In the genomic region with DNA sequence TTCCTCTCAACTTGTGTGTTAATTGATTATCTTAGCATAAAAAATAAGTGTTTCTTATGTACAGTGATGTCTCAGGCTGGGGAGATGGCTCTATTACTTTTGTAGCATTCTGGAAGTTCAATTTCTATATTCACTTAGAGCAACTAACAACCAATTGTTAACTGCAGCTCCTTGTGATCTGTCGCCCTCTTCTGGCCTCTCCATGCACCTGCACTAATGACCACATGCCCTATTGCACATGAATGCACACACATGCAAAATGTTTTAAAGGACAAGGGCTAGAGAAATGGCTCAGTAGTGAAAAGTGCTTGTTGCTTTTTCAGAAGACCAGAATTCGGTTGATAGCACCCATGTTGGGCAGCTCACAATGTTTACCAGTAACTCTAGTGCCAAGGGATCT, we compare ENCODE assay signal across 13 mouse cellular contexts.
A peak's percentile ranks its signal among the peaks of the same experiment; 100 is the strongest.
DNase-seq lines count a peak whose midpoint lies in the region; ATAC-seq and TF ChIP-seq lines count a peak whose summit lies in the region.
"Had no signal": no experiment of that assay in that cellular context is flagged by ENCODE, and none has a peak within 500 bp of the region (broad histone marks: within the 10 kb centered on the region; RNA-seq: fewer than 3 reads in every experiment).

No protein-coding gene starts in this region.

- no peak for TF ChIP-seq EP300 in lung, postnatal 0 days (IDR thresholded peaks at IDR 0.05)

- intact Hi-C loops in gastrocnemius, adult 2 months (cut with DNase I) = no loop called here

- no peaks in the 10 kb centered on the region for H3K36me3 ChIP-seq in lung, postnatal 0 days (ENCODE audit: insufficient read depth, low read length)
- no peaks in the 10 kb centered on the region for H3K36me3 ChIP-seq in midbrain, postnatal 0 days (ENCODE audit: insufficient read depth, low read length)
- H3K36me3 ChIP-seq: intestine, embryonic 15.5 days; limb, embryonic 12.5 days had no signal

- no peaks in the 10 kb centered on the region for H3K4me1 ChIP-seq in lung, postnatal 0 days (ENCODE audit: insufficient read depth, low read depth, low read length)
- no peaks in the 10 kb centered on the region for H3K4me1 ChIP-seq in midbrain, postnatal 0 days (ENCODE audit: insufficient read depth, low read length)
- H3K4me1 ChIP-seq: intestine, embryonic 15.5 days; limb, embryonic 12.5 days had no signal

- no peak overlapping the region for H3K9ac ChIP-seq in lung, postnatal 0 days (replicated peaks; ENCODE audit: low read depth)
- H3K9ac ChIP-seq in midbrain, postnatal 0 days (replicated peaks; ENCODE audit: low read length, poor library complexity, severe bottlenecking) = no peak overlapping the region
- H3K9ac ChIP-seq: intestine, embryonic 15.5 days; limb, embryonic 12.5 days had no signal

- no peaks in the 10 kb centered on the region for H3K9me3 ChIP-seq in lung, postnatal 0 days (ENCODE audit: low read length)
- no peaks in the 10 kb centered on the region for H3K9me3 ChIP-seq in midbrain, postnatal 0 days (ENCODE audit: low read length)
- H3K9me3 ChIP-seq: intestine, embryonic 15.5 days; limb, embryonic 12.5 days had no signal

- no peaks in the 10 kb centered on the region for H3K27me3 ChIP-seq in lung, postnatal 0 days (replicated peaks; ENCODE audit: insufficient read depth, low read length)
- H3K27me3 ChIP-seq in midbrain, postnatal 0 days (ENCODE audit: insufficient read depth, low read length) = no peaks in the 10 kb centered on the region
- H3K27me3 ChIP-seq: intestine, embryonic 15.5 days; limb, embryonic 12.5 days had no signal

- no peak overlapping the region for H3K4me3 ChIP-seq in gastrocnemius, adult 2 months
- H3K4me3 ChIP-seq in lung, postnatal 0 days (ENCODE audit: low read depth, low read length) = no peak overlapping the region
- H3K4me3 ChIP-seq in midbrain, postnatal 0 days (ENCODE audit: low read depth, low read length) = no peak overlapping the region
- H3K4me3 ChIP-seq: heart, adult 2 months; intestine, embryonic 15.5 days; limb, embryonic 12.5 days had no signal

- ATAC-seq in lung, postnatal 0 days = no peak
- no peak for ATAC-seq in midbrain, postnatal 0 days (ENCODE audit: low FRiP score)
- ATAC-seq: intestine, embryonic 15.5 days had no signal

- no peak overlapping the region for H3K27ac ChIP-seq in gastrocnemius, adult 2 months
- no peak overlapping the region for H3K27ac ChIP-seq in lung, postnatal 0 days (ENCODE audit: low read length)
- no peak overlapping the region for H3K27ac ChIP-seq in midbrain, postnatal 0 days (ENCODE audit: low read depth, low read length)
- H3K27ac ChIP-seq: heart, adult 2 months; intestine, embryonic 15.5 days; limb, embryonic 12.5 days had no signal

- peak; percentile 4; the same call in 1 of the 2 replicates for TF ChIP-seq CTCF in gastrocnemius, adult 2 months (IDR thresholded peaks at IDR 0.05)
- peak; percentile 40 for TF ChIP-seq CTCF in lung, postnatal 0 days (IDR thresholded peaks at IDR 0.05)
- peak; percentile 67 for TF ChIP-seq CTCF in midbrain, postnatal 0 days (IDR thresholded peaks at IDR 0.05)

- 24% methylated on average over 2 of the region's 2 CpGs for WGBS in lung, postnatal 0 days
- 34% methylated on average over 2 of the region's 2 CpGs for WGBS in midbrain, postnatal 0 days

- no peak for DNase-seq in gastrocnemius, adult 2 months
- DNase-seq in gastrocnemius, adult 18-20 months (ENCODE audit: low spot score) = no peak
- no peak for DNase-seq in lung, postnatal 0 days (ENCODE audit: low spot score)
- DNase-seq in lung, postnatal 36 days = no peak
- DNase-seq in brain, adult 2 months (ENCODE audit: low read depth, low spot score) = peak; percentile 23
- DNase-seq in midbrain, postnatal 0 days (ENCODE audit: low spot score) = peak; percentile 7
- DNase-seq in frontal cortex, postnatal 25 days (ENCODE audit: low spot score in 2 of 2) = no peak
- no peak for DNase-seq in cerebellum, adult 8-10 months
- DNase-seq: heart, adult 2 months; right cerebral cortex, postnatal 14 days; thymus, postnatal 25 days had no signal

- no peak overlapping the region for H3K4me2 ChIP-seq in lung, postnatal 0 days (replicated peaks; ENCODE audit: low read depth, low read length)
- H3K4me2 ChIP-seq in midbrain, postnatal 0 days (ENCODE audit: low read depth, low read length, poor library complexity, severe bottlenecking) = no peak overlapping the region
- H3K4me2 ChIP-seq: intestine, embryonic 15.5 days; limb, embryonic 12.5 days had no signal

Comparison
In these comparisons a context has a peak if more than half of its experiments do, and no peak if none do; other contexts are left out.
1. DNase-seq: peak in brain, adult 2 months (single experiment) and midbrain, postnatal 0 days (single experiment); none in gastrocnemius, adult 2 months (single experiment), gastrocnemius, adult 18-20 months (single experiment), lung, postnatal 0 days (single experiment), lung, postnatal 36 days (single experiment), frontal cortex, postnatal 25 days (0 of 2) and cerebellum, adult 8-10 months (single experiment).
2. CTCF ChIP-seq: peak in every context shown above with its lines; median percentile 67 in midbrain, postnatal 0 days; 40 in lung, postnatal 0 days; 4 in gastrocnemius, adult 2 months.